ENCODE assay signal across 8 mouse cellular contexts in genomic region chr10:24625060-24625701, GRCm38 (mm10). TPM values are rescaled to one million over a fixed set of nuclear protein-coding genes. Genes with fewer than 3 reads are reported as not detected.
DNase-seq lines count a peak whose midpoint lies in the region; ATAC-seq lines count a peak whose summit lies in the region.

No protein-coding gene starts in this region.

- H3K4me1 ChIP-seq in limb, embryonic 13.5 days: peaks cover 7% of the 10 kb centered on the region; the same call in 1 of the 2 replicates
- peaks cover 5% of the 10 kb centered on the region; the same call in 1 of the 2 replicates for H3K4me1 ChIP-seq in stomach, embryonic 14.5 days (ENCODE audit: control insufficient read depth, insufficient read depth, low read length)

- no peak overlapping the region for H3K27ac ChIP-seq in limb, embryonic 13.5 days
- H3K27ac ChIP-seq in stomach, embryonic 14.5 days (ENCODE audit: low read length): no peak overlapping the region

- 44% methylated on average over 23 of the region's 24 CpGs for WGBS in limb, embryonic 13.5 days
- 38% methylated on average over 24 of the region's 24 CpGs for WGBS in stomach, embryonic 14.5 days

- no peak for ATAC-seq in limb, embryonic 13.5 days (ENCODE audit: low FRiP score, low read depth)
- no peak for ATAC-seq in stomach, embryonic 14.5 days (ENCODE audit: insufficient number of reproducible peaks, insufficient read depth, low FRiP score, low read depth)

- H3K27me3 ChIP-seq in limb, embryonic 13.5 days: no peaks in the 10 kb centered on the region
- no peaks in the 10 kb centered on the region for H3K27me3 ChIP-seq in stomach, embryonic 14.5 days (ENCODE audit: control insufficient read depth, insufficient read depth, low read length)

- no peak overlapping the region for H3K4me3 ChIP-seq in limb, embryonic 13.5 days
- H3K4me3 ChIP-seq in stomach, embryonic 14.5 days (ENCODE audit: low read depth, low read length): no peak overlapping the region

- no peak overlapping the region for H3K9ac ChIP-seq in limb, embryonic 13.5 days
- no peak overlapping the region for H3K9ac ChIP-seq in stomach, embryonic 14.5 days (replicated peaks; ENCODE audit: low read depth, low read length)

- H3K4me2 ChIP-seq in limb, embryonic 13.5 days (replicated peaks): peak overlapping the region; percentile 43
- 0 out of 2 replicates have a peak overlapping the region, but pooled peaks have one; percentile 6 for H3K4me2 ChIP-seq in stomach, embryonic 14.5 days (replicated peaks; ENCODE audit: low read depth, low read length)

- DNase-seq in 3134 (ENCODE audit: extremely low read depth, insufficient read length, low spot score): peak; percentile 44
- DNase-seq in adipocyte (ENCODE audit: low spot score): peak; percentile 90
- DNase-seq in embryo, embryonic 10.5 days (ENCODE audit: low spot score): peak; percentile 95
- peak; percentile 46 for DNase-seq in gastrocnemius, postnatal 25 days
- peak; percentile 70 to 90 for DNase-seq in kidney, adult 8-10 months
- peak; percentile 94 for DNase-seq in neural tube, embryonic 10.5 days (ENCODE audit: extremely low spot score, low spot score)

- no peaks in the 10 kb centered on the region for H3K36me3 ChIP-seq in limb, embryonic 13.5 days
- no peaks in the 10 kb centered on the region for H3K36me3 ChIP-seq in stomach, embryonic 14.5 days (ENCODE audit: control insufficient read depth, insufficient read depth, low read length)

- H3K9me3 ChIP-seq in limb, embryonic 13.5 days: no peaks in the 10 kb centered on the region
- no peaks in the 10 kb centered on the region for H3K9me3 ChIP-seq in stomach, embryonic 14.5 days (ENCODE audit: control insufficient read depth, low read depth, low read length)

RNA-seq across cellular contexts. Expression of gene Ccn2, which starts 29.9 kb away (rescaled TPM):
- total RNA-seq in gastrocnemius, postnatal 25 days (2021): 10 to 100 TPM; 13.2 to 28.1 TPM
- polyA plus RNA-seq in limb, embryonic 13.5 days (2015; fragmentation: Nextera tagmentation; extraction: Ambion mirVana): 15.9 and 17.1 TPM in 2 replicates
- 11.3 and 12.5 TPM in 2 replicates for polyA plus RNA-seq in stomach, embryonic 14.5 days (2014; fragmentation: Nextera tagmentation; extraction: Ambion mirVana)

Comparison
In these comparisons a context has a peak if more than half of its experiments do, and no peak if none do; other contexts are left out.
1. DNase-seq: peak in every context shown above with its lines; median percentile 95 in embryo, embryonic 10.5 days; 94 in neural tube, embryonic 10.5 days; 90 in adipocyte; 80 in kidney, adult 8-10 months; 46 in gastrocnemius, postnatal 25 days; 44 in 3134.